Mouse (Mus musculus) right cerebral cortex, postnatal 25 days (tissue): Measurements from ENCODE around the gene 2310030G06Rik.

Experiments used
- DNase-seq: peaks from one replicate; pipeline ENCODE4 v3.0.0; 2022

2310030G06Rik gene

DNA sequence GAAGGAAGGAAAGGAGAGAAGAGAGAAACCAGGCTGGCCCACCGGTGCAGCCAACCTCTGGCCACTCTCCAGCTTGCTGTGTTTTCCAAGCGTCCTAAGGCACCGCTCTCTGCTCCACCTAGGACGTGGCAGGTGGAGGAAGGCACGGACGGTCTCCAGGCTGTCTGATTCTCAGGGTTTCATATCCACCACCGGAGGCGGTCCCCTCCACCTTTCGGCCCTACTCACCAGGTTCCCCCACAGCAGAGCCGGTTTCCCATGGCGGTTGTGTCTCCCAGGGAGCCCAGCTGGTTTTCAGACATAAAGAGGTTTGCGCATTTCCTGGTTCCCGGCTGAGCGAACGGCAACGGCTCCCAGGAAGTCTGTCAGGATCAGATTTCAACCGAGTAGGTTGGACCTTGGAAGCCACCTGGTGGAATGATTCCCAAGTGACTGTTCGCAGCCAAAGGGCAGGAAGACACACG, at the start of gene 2310030G06Rik:
TSS of gene 2310030G06Rik (minus strand) at position 323 of the 464 bp plus-strand sequence.
- DNase-seq: no peak

DNA sequence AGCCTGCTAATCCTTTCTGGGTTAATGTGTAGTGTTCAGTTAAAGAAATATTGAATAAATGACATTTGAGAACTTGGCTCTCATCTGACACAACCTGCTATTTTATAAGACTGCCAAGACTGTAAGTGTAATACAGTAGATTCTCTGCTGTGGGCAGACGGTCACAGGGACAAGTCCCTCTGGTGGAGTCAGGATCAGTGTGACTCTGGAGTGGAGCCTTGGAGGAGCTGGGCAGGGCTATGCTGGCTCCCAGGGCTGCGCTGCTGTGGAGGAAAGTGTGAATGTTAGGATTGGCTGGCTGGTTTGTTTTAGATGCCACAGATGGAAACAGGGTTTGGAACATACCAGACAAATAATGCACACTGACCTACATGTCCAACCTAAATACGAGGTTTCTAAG, 48.9 kb upstream of the 2310030G06Rik start:
- DNase-seq: no peak

GRCm38 (mm10) chr9:50782155-50782554, 35.8 kb upstream of the 2310030G06Rik start:
- no peak for DNase-seq

- no peak for DNase-seq
Measured at GRCm38 (mm10) chr9:50776162-50776760, 29.9 kb upstream of the 2310030G06Rik start.

DNA sequence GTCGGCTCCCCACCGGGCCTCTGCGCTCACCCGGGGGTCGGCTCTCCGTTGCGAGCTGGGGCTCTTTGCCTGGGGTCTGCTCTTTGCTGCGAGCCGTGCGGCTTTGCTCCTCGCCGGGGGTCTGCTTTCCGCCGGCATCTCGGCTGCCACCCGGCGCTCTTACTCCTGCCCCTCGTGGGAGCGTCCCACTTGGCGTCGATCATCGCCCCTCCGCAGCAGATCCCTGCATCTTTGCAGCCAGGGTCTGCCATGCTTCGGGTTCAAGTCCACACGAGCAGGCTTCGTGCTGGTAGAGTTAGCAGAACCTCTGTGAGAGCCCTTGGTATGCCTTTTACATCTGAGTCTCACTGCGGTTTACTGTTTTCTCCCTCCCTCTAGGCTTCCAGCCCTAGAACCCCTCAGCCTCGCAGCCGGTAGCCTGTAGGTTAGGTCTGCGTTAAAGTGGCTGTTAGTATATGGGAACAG, 29.4 kb upstream of the 2310030G06Rik start:
- no peak for DNase-seq

- DNase-seq: peak; percentile 89
Measured at GRCm38 (mm10) chr9:50774991-50775612, 28.8 kb upstream of the 2310030G06Rik start, which contains the start of the genes Alg9 and 1110032A03Rik. Gene Alg9 (plus strand): TSS chr9:50775019. Gene 1110032A03Rik (minus strand): TSS chr9:50775520.

GRCm38 (mm10) chr9:50774026-50774462, 27.7 kb upstream of the 2310030G06Rik start:
- DNase-seq: no peak

GRCm38 (mm10) chr9:50770011-50770410, 23.7 kb upstream of the 2310030G06Rik start:
- DNase-seq: no peak

DNA sequence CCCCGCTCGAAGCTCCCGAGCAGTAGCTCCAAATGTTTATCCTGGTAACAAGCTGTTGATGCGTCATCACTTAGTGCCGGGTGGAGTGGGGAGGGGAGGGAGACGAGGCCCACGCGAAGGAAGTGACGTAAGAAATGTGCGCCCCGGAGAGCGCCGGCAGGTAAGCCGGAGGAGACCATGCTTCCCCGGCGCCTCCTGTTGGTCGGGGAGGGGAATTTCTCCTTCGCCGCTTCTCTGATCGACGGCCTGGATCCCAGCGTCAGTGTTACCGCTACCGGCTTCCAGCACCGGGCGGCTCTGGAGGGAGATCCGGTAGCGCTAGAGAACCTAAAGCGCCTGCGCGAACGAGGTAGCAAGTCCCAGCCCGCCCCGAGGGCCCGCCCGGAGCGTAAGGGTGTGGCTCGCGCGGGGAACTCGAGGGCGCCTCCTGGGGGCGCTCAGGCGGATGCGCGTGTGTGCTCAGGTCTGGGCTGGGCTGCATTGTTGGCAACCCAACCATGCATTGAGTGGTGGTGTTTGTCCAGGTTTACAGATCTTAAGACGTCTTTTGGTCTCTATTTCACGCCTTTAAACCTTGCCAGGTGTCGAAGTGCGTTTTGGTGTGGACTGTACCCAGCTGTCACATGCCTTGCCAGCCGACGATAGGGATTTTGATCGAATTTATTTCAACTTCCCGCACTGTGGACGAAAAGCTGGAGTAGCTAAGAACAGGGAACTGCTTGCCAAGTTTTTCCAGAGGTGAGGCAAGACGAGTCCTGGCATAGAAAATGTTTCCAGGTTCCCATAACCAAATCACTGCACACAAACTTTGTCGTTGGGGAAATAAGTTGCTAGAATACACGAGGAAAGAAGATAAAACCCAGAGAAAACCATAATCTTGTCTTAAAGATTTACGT, 22.0 kb upstream of the 2310030G06Rik start, which contains the start of gene Fdxacb1:
TSS of gene Fdxacb1 (plus strand) at position 130 of the 896 bp plus-strand sequence.
- DNase-seq: peak; percentile 97

DNA sequence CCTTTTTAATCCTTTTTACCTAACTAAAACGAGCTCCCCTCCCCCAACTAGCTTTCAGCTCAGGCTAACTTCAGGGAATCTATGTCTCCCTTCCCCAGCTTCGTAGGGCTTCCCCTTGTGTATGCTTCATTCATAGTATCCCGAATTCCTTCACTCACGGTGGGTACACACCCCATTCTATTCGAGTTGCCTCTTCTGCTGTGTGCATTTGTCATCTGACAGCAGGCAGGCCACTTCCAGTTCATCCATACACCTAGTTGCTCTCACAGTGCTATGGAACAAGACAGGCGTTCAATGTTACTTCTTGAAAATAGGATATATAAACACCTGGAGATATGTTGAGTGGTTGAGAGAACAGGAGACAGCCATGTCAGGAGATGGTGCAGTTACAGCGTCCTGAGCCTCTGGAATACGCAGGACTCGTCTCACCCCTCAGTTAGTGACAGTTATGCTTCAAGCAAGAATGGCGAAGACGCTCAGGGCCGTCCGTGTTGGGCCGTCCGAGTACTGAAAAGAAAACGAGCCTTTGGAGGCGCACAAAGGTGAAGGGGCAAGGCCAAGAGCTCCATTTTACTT, 21.3 kb upstream of the 2310030G06Rik start:
- no peak for DNase-seq

DNA sequence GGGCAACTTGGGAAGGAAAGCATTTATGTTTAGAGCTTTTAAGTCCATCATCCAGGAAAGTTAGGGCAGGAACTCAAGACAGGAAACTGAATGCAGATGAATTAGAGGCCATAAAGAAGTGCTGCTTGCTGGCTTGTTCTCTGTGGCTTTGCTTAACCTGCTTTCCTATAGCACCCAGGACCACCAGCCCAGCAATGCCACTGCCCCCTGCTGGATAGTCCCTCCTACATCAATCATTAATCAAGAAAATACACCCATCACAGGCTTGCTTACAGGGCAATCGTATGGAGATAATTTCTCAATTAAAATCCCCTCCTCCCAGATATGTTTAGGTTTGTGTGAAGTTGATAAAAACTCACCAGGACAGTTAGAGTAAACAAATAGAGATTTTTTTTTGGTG, 17.0 kb upstream of the 2310030G06Rik start:
- DNase-seq: no peak

GRCm38 (mm10) chr9:50761520-50762243, 15.3 kb upstream of the 2310030G06Rik start:
- DNase-seq: no peak

DNA sequence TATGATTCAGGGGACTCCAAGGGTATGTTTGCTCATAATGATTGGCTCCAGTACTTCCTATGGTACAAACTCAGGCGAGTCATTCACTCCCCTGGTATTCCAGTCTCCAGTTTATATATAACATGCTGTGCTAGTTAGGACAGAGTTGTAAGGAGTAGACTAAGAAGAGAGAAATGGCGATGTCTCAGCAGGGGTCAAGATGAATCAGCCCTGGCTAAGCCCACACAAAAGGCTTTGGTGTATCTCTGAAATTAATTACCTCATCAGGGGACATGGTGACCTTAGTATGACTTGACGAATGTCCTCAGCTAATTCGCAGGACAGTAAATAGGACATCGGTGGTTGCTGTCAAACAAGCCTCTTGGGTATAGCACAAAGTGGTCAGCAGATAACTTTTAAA, 10.4 kb upstream of the 2310030G06Rik start:
- DNase-seq: no peak

GRCm38 (mm10) chr9:50753947-50754346, 7.6 kb upstream of the 2310030G06Rik start:
- DNase-seq: no peak

- peak; percentile 66 for DNase-seq
Measured at GRCm38 (mm10) chr9:50752784-50753615, 6.7 kb upstream of the 2310030G06Rik start.

DNA sequence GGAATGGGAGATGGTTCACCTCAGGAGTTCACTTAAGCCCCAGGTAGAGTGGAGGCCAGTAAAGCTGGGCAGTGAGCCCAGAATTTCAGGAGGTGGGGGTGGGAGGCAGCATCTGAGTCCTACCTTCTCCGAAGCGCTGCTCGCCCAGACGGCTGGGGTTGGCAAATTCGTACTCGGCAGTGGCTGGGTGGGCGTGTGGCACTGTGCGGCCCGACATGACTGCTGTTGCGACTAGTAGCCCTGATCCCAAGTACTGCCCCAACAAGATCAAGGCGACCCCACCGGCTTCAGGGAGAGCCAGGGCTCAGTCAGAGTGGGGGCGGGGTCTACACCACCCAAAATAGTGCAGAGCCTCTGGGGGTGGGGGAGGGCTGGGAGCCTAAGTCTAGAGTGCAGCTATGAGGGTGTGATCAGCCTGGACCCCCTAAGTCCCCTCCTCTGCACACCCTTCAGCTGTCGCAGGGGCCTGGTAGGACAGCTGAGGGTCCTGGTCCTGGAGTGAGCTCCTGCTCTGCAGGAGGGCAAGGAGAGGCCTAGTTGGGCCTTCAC, 5.8 kb upstream of the 2310030G06Rik start, which contains the start of gene Hspb2:
TSS of gene Hspb2 (minus strand) at position 301 of the 549 bp plus-strand sequence.
- no peak for DNase-seq

- no peak for DNase-seq
Measured at GRCm38 (mm10) chr9:50751323-50751722, 5.0 kb upstream of the 2310030G06Rik start, which contains the start of gene Cryab. Gene Cryab (plus strand): TSS chr9:50751325.

GRCm38 (mm10) chr9:50750706-50751105, 4.4 kb upstream of the 2310030G06Rik start:
- DNase-seq: no peak

DNA sequence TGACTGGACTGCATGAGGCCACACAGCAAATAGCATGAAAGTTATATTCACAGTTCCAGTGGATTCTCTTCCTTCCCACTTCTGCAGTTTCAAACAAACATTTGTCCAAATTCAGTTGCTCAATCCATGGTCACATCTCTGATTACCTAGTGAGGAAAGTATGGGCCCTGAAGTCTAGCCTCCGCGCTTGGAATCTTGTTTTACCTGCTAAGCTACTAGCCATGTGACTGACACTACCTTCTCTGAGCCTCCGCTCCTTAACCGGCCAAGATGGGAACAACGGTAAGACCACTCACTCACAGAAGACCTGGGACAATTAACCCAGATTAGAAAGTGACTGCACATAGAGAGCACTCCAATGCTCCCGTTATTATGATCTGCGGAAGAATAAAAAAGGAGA, 530 bp downstream of the 2310030G06Rik start:
- no peak for DNase-seq

- DNase-seq: no peak
Measured at GRCm38 (mm10) chr9:50742744-50743143, 3.6 kb downstream of the 2310030G06Rik start.

- no peak for DNase-seq
Measured at GRCm38 (mm10) chr9:50742261-50742660, 4.1 kb downstream of the 2310030G06Rik start.
